Mouse (Mus musculus): ENCODE measurements around the gene Adipor2. TPM values are rescaled to one million over a fixed set of nuclear protein-coding genes. Genes with fewer than 3 reads are reported as not detected.

The Adipor2 gene
- polyA plus RNA-seq, 1 experiment: 52.4 TPM

GRCm38 (mm10) chr6:119318732-119319131 is 98.8 kb downstream of the Adipor2 start:
- DNase-seq: peak in 1 of 2 experiments; percentile 38
- WGBS: 42% methylated on average over 9 of the region's 9 CpGs
- no peak overlapping the region for H3K4me3 ChIP-seq (replicated peaks; ENCODE audit: insufficient read depth, low read depth, low read length)
- TF ChIP-seq POLR2A (IDR thresholded peaks at IDR 0.05; ENCODE audit: borderline replicate concordance, insufficient read depth, low read length) (no peak), CTCF (IDR thresholded peaks at IDR 0.05; ENCODE audit: borderline replicate concordance, insufficient read depth, low read depth, low read length) (no peak)
- H3K4me1 ChIP-seq (ENCODE audit: control insufficient read depth, insufficient read depth, low read length): peaks cover 13% of the 10 kb centered on the region
- H3K27ac ChIP-seq (ENCODE audit: insufficient read depth, low read length): no peak overlapping the region
- no peaks in the 10 kb centered on the region for H3K27me3 ChIP-seq (ENCODE audit: control insufficient read depth, insufficient read depth, low read length)

- Histone ChIP-seq H3K27ac (ENCODE audit: insufficient read depth, low read length) (no peak overlapping the region), H3K4me1 (ENCODE audit: control insufficient read depth, insufficient read depth, low read length) (peaks cover 32% of the 10 kb centered on the region), H3K27me3 (ENCODE audit: control insufficient read depth, insufficient read depth, low read length) (no peaks in the 10 kb centered on the region), H3K4me3 (replicated peaks; ENCODE audit: insufficient read depth, low read depth, low read length) (no peak overlapping the region)
- 44% methylated on average over 7 of the region's 7 CpGs for WGBS
- DNase-seq: no peak
- TF ChIP-seq POLR2A (IDR thresholded peaks at IDR 0.05; ENCODE audit: borderline replicate concordance, insufficient read depth, low read length): no peak
- TF ChIP-seq CTCF (IDR thresholded peaks at IDR 0.05; ENCODE audit: borderline replicate concordance, insufficient read depth, low read depth, low read length): no peak
These were observed 102.6 kb downstream of the Adipor2 start for GRCm38 (mm10) chr6:119314751-119315476.

- no peak for TF ChIP-seq POLR2A (IDR thresholded peaks at IDR 0.05; ENCODE audit: borderline replicate concordance, insufficient read depth, low read length)
- TF ChIP-seq CTCF (IDR thresholded peaks at IDR 0.05; ENCODE audit: borderline replicate concordance, insufficient read depth, low read depth, low read length): no peak
- 48% methylated on average over 14 of the region's 14 CpGs for WGBS
- Histone ChIP-seq H3K4me3 (replicated peaks; ENCODE audit: insufficient read depth, low read depth, low read length) (no peak overlapping the region), H3K4me1 (ENCODE audit: control insufficient read depth, insufficient read depth, low read length) (peaks cover 32% of the 10 kb centered on the region), H3K27ac (ENCODE audit: insufficient read depth, low read length) (no peak overlapping the region), H3K27me3 (ENCODE audit: control insufficient read depth, insufficient read depth, low read length) (no peaks in the 10 kb centered on the region)
- no peak for DNase-seq
These were observed 103.7 kb downstream of the Adipor2 start for GRCm38 (mm10) chr6:119313588-119314375.

- peak in 1 of 2 experiments; percentile 42 for DNase-seq
- WGBS: 55% methylated on average over 3 of the region's 3 CpGs
- H3K4me1 ChIP-seq (ENCODE audit: control insufficient read depth, insufficient read depth, low read length): peaks cover 32% of the 10 kb centered on the region
- H3K4me3 ChIP-seq (replicated peaks; ENCODE audit: insufficient read depth, low read depth, low read length): no peak overlapping the region
- H3K27me3 ChIP-seq (ENCODE audit: control insufficient read depth, insufficient read depth, low read length): no peaks in the 10 kb centered on the region
- no peak overlapping the region for H3K27ac ChIP-seq (ENCODE audit: insufficient read depth, low read length)
- TF ChIP-seq POLR2A (IDR thresholded peaks at IDR 0.05; ENCODE audit: borderline replicate concordance, insufficient read depth, low read length): no peak
- no peak for TF ChIP-seq CTCF (IDR thresholded peaks at IDR 0.05; ENCODE audit: borderline replicate concordance, insufficient read depth, low read depth, low read length)
These were observed 104.4 kb downstream of the Adipor2 start for GRCm38 (mm10) chr6:119313096-119313495.

- TF ChIP-seq CTCF (IDR thresholded peaks at IDR 0.05; ENCODE audit: borderline replicate concordance, insufficient read depth, low read depth, low read length): no peak
- TF ChIP-seq POLR2A (IDR thresholded peaks at IDR 0.05; ENCODE audit: borderline replicate concordance, insufficient read depth, low read length): no peak
- Histone ChIP-seq H3K27ac (ENCODE audit: insufficient read depth, low read length) (no peak overlapping the region), H3K4me3 (replicated peaks; ENCODE audit: insufficient read depth, low read depth, low read length) (no peak overlapping the region), H3K27me3 (ENCODE audit: control insufficient read depth, insufficient read depth, low read length) (no peaks in the 10 kb centered on the region), H3K4me1 (ENCODE audit: control insufficient read depth, insufficient read depth, low read length) (peaks cover 32% of the 10 kb centered on the region)
- 63% methylated on average over 6 of the region's 6 CpGs for WGBS
- DNase-seq: no peak
These were observed 105.1 kb downstream of the Adipor2 start for GRCm38 (mm10) chr6:119312381-119312780.

GRCm38 (mm10) chr6:119310176-119310575 is 107.3 kb downstream of the Adipor2 start:
- 78% methylated on average over 9 of the region's 9 CpGs for WGBS
- peak in 1 of 2 experiments; percentile 9 for DNase-seq
- no peak for TF ChIP-seq POLR2A (IDR thresholded peaks at IDR 0.05; ENCODE audit: borderline replicate concordance, insufficient read depth, low read length)

GRCm38 (mm10) chr6:119307867-119308413 is 109.6 kb downstream of the Adipor2 start:
- H3K27me3 ChIP-seq (ENCODE audit: control insufficient read depth, insufficient read depth, low read length): no peaks in the 10 kb centered on the region
- H3K4me3 ChIP-seq (replicated peaks; ENCODE audit: insufficient read depth, low read depth, low read length): no peak overlapping the region
- WGBS: 74% methylated on average over 10 of the region's 10 CpGs
- DNase-seq: no peak
- peaks cover 11% of the 10 kb centered on the region for H3K4me1 ChIP-seq (ENCODE audit: control insufficient read depth, insufficient read depth, low read length)
- no peak overlapping the region for H3K27ac ChIP-seq (ENCODE audit: insufficient read depth, low read length)
- no peak for TF ChIP-seq CTCF (IDR thresholded peaks at IDR 0.05; ENCODE audit: borderline replicate concordance, insufficient read depth, low read depth, low read length)
- TF ChIP-seq POLR2A (IDR thresholded peaks at IDR 0.05; ENCODE audit: borderline replicate concordance, insufficient read depth, low read length): no peak

More at GRCm38 (mm10) chr6:119310176-119310575, 107.3 kb downstream of the Adipor2 start:
- H3K4me1 ChIP-seq (ENCODE audit: control insufficient read depth, insufficient read depth, low read length): peaks cover 32% of the 10 kb centered on the region
- no peak overlapping the region for H3K27ac ChIP-seq (ENCODE audit: insufficient read depth, low read length)
- H3K4me3 ChIP-seq (replicated peaks; ENCODE audit: insufficient read depth, low read depth, low read length): no peak overlapping the region
- no peaks in the 10 kb centered on the region for H3K27me3 ChIP-seq (ENCODE audit: control insufficient read depth, insufficient read depth, low read length)
